Mouse (Mus musculus) kidney, embryonic 16.5 days (tissue): ENCODE measurements around the gene Lgals2. TPM values are rescaled to one million over a fixed set of nuclear protein-coding genes. Genes with fewer than 3 reads are reported as not detected.
A peak's percentile ranks its signal among the peaks of the same experiment; 100 is the strongest.

Source experiments
- ATAC-seq: fragments of 200-750 bp; cut with Nextera tagmentation; 2 replicates; pipeline ENCODE4 v1.8.0; 2017; ENCODE audit warnings: moderate TSS enrichment; ENCODE audit not compliant: low FRiP score, low TSS enrichment
- H3K27ac ChIP-seq: fragments of 300-500 bp; sonication (generic); 2 replicates; pipeline ENCODE4 v1.5.1; 2014; ENCODE audit warnings: low read length
- H3K27me3 ChIP-seq: fragments of 300-500 bp; sonication (generic); 2 replicates; pipeline ENCODE4 v1.6.1; 2014; ENCODE audit warnings: low read length, control low read depth, mixed read lengths; ENCODE audit not compliant: insufficient read depth
- H3K36me3 ChIP-seq: fragments of 300-500 bp; sonication (generic); 2 replicates; pipeline ENCODE4 v1.6.1; 2014; ENCODE audit warnings: low read length, control low read depth, mixed read lengths; ENCODE audit not compliant: insufficient read depth
- H3K4me1 ChIP-seq: fragments of 300-500 bp; sonication (generic); 2 replicates; pipeline ENCODE4 v1.6.1; 2014; ENCODE audit warnings: low read length, control low read depth, mixed read lengths; ENCODE audit not compliant: insufficient read depth
- H3K4me2 ChIP-seq: fragments of 300-500 bp; sonication (generic); replicated peaks from 2 replicates; pipeline ENCODE4 v1.6.1; 2014; ENCODE audit warnings: low read depth, low read length
- H3K4me3 ChIP-seq: fragments of 300-500 bp; sonication (generic); 2 replicates; pipeline ENCODE4 v1.5.1; 2014; ENCODE audit warnings: mild to moderate bottlenecking, low read length
- H3K9ac ChIP-seq: fragments of 300-500 bp; sonication (generic); replicated peaks from 2 replicates; pipeline ENCODE4 v1.6.1; 2014; ENCODE audit warnings: low read length
- H3K9me3 ChIP-seq: fragments of 300-500 bp; sonication (generic); 2 replicates; pipeline ENCODE4 v1.6.1; 2016; ENCODE audit warnings: low read length, control low read depth
- WGBS: fragments of 180-500 bp; shearing (Covaris S2); extraction: QIAGEN DNeasy Blood & Tissue Kit; methylation state at CpG from one replicate; pipeline ENCODE4 v1.1.7; 2014; 5-methylcytosine and 5-hydroxymethylcytosine counted together
- polyA plus RNA-seq: library from polyadenylated mRNA; unstranded; fragments of >200 nt; fragmentation: Nextera tagmentation; extraction: Ambion mirVana; gene quantifications from 2 replicates; pipeline ENCODE4 v1.2.1, GENCODE M21; 2015

Gene Lgals2
- polyA plus RNA-seq, 1 experiment from 2014 or later: 0.77 TPM

DNA sequence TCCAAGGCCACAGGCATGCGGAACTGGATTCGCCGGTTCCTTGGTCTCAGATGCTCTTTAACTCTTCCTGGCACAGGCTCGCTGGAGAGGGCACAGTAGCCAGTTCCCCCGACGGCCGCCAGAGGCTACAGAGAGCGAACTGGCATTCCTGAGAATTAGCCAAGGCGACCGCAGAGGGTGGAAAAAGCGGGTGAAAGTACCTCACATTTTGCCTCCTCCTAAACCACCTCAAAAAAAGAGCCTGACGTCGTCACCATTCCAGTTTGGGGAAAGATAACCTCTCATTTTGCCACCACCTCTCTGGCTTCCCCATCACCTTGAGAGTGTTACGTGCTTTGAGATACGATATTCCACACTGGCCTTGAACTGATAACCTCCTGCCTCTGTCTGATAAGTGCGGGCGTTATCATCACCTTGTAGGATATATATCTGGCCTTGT, 20.9 kb upstream of the Lgals2 start:
- H3K9me3 ChIP-seq: no peaks in the 10 kb centered on the region
- ATAC-seq: peak; percentile 28
- peak overlapping the region; percentile 72 for H3K4me2 ChIP-seq
- WGBS: 4% methylated on average over 17 of the region's 17 CpGs
- peak overlapping the region; percentile 89 for H3K9ac ChIP-seq
- no peaks in the 10 kb centered on the region for H3K27me3 ChIP-seq
- H3K36me3 ChIP-seq: peaks cover 8% of the 10 kb centered on the region
- H3K27ac ChIP-seq: peak overlapping the region; percentile 100
- H3K4me3 ChIP-seq: peak overlapping the region; percentile 77
- peaks cover 37% of the 10 kb centered on the region for H3K4me1 ChIP-seq

DNA sequence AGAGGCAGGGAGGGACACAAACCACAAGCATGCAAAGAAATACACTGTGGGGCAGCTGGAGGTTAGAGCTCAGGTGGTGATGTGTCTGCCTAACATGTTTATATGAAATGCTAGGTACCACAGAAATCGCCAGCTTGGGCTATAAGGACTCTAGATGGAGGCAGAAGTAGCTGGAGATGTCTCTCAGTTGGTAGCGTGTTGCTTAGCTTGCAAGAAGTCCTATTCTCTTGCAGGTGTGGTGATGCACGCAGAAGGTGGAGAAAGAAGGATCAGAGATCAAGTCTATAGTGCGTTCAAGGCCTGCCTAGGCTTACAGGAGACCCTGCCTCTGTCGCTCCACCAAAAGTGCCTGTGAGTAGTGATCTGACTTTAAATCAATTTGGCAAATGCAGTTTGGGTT, 20.2 kb upstream of the Lgals2 start:
- H3K36me3 ChIP-seq: peaks cover under 1% of the 10 kb centered on the region; the same call in 1 of the 2 replicates
- no peaks in the 10 kb centered on the region for H3K27me3 ChIP-seq
- H3K4me2 ChIP-seq: peak overlapping the region; percentile 72
- WGBS: 81% methylated on average over 5 of the region's 5 CpGs
- peak overlapping the region; percentile 100 for H3K27ac ChIP-seq
- H3K9me3 ChIP-seq: no peaks in the 10 kb centered on the region
- H3K4me1 ChIP-seq: peaks cover 35% of the 10 kb centered on the region
- peak overlapping the region; percentile 45 for H3K9ac ChIP-seq
- no peak overlapping the region; the same call in 1 of the 2 replicates for H3K4me3 ChIP-seq
- no peak for ATAC-seq

DNA sequence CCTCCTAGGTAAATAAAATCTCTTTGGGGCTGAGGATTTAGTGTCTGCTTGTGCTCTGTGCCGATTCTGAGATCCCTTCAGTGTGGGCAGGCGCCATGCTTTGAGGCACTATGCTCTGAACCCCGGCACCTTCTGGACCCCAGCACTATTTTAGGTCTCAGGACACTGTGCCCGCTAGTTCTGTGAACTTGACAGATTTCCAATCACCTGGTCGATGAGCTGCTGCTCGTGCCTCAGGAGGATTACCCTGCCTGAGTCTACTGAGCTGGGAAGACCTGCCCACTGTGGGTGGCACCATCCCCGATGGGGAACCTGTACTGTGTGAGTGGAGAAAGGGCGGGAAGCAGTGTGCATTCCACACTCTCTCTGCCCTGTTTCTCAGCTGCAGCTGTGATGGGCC, 19.7 kb upstream of the Lgals2 start:
- H3K4me2 ChIP-seq: no peak overlapping the region
- no peak overlapping the region for H3K4me3 ChIP-seq
- WGBS: 75% methylated on average over 8 of the region's 8 CpGs
- H3K4me1 ChIP-seq: peaks cover 34% of the 10 kb centered on the region
- H3K9me3 ChIP-seq: no peaks in the 10 kb centered on the region
- no peaks in the 10 kb centered on the region; the same call in 1 of the 2 replicates for H3K36me3 ChIP-seq
- peak overlapping the region; percentile 45; the same call in 1 of the 2 replicates for H3K9ac ChIP-seq
- ATAC-seq: no peak
- H3K27me3 ChIP-seq: no peaks in the 10 kb centered on the region
- H3K27ac ChIP-seq: peak overlapping the region; percentile 100

GRCm38 (mm10) chr15:78873803-78874435, 18.6 kb upstream of the Lgals2 start:
- Histone ChIP-seq H3K4me1 (peaks cover 31% of the 10 kb centered on the region), H3K9me3 (no peaks in the 10 kb centered on the region), H3K27me3 (no peaks in the 10 kb centered on the region), H3K4me2 (no peak overlapping the region), H3K36me3 (no peaks in the 10 kb centered on the region), H3K9ac (no peak overlapping the region), H3K27ac (no peak overlapping the region), H3K4me3 (no peak overlapping the region)
- no peak for ATAC-seq
- 58% methylated on average over 13 of the region's 13 CpGs for WGBS

DNA sequence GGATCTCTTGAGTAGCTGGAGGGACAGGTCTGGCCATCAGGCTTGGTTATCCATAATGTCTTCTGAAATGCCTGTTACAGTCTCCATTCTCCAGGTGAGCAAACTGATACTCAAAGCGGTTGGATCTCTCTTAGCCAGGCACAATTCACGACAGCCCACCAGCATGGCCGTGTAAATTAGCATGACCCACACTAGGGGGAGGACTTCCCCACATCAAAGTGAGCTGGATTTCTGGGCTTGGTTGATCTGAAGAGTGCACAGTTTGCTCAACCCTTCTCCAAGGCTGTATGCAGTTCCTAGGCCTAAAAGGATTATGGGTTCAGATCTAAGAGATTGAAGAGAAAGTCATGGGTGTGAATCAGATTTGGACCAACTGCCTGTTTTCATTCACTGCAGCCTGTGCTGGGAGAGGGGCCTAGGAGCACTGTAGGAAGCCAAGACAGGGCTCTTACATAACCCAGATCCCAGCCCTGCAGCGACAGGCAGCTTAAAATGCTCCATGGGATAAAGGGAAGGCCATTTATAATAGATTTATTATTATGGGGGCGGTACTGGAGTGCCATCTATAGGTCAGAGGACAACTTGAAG, 16.8 kb upstream of the Lgals2 start:
- H3K4me1 ChIP-seq: peaks cover 34% of the 10 kb centered on the region
- H3K9ac ChIP-seq: 0 out of 2 replicates have a peak overlapping the region, but pooled peaks have one; percentile 28
- ATAC-seq: no peak
- no peak overlapping the region for H3K4me3 ChIP-seq
- no peaks in the 10 kb centered on the region for H3K27me3 ChIP-seq
- no peak overlapping the region for H3K27ac ChIP-seq
- WGBS: 45% methylated on average over 5 of the region's 5 CpGs
- no peak overlapping the region for H3K4me2 ChIP-seq
- H3K36me3 ChIP-seq: no peaks in the 10 kb centered on the region
- H3K9me3 ChIP-seq: no peaks in the 10 kb centered on the region

DNA sequence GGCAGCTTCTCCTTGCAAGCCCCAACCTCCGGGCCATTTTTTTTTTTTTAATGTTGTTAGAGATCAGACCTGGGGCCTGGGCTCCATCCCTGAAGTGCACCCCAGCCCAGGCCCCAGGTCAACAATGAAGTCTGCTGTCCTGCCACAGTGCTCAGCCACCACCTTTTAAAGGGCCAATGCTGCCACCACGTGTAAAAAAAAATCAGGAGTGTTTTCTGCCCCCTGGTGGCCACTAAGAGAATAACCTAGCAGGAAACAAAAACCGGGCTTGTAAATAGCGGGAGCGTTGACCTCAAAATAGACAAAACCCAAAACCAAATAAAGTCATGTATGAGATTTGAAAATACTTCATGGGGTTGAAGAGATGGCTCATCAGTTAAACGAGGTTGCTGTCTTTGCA, 14.4 kb upstream of the Lgals2 start:
- H3K4me1 ChIP-seq: peaks cover 19% of the 10 kb centered on the region
- no peak overlapping the region for H3K4me2 ChIP-seq
- no peak overlapping the region for H3K4me3 ChIP-seq
- H3K36me3 ChIP-seq: no peaks in the 10 kb centered on the region
- H3K27me3 ChIP-seq: no peaks in the 10 kb centered on the region
- no peaks in the 10 kb centered on the region for H3K9me3 ChIP-seq
- 29% methylated on average over 6 of the region's 6 CpGs for WGBS
- no peak overlapping the region for H3K9ac ChIP-seq
- H3K27ac ChIP-seq: no peak overlapping the region
- no peak for ATAC-seq

DNA sequence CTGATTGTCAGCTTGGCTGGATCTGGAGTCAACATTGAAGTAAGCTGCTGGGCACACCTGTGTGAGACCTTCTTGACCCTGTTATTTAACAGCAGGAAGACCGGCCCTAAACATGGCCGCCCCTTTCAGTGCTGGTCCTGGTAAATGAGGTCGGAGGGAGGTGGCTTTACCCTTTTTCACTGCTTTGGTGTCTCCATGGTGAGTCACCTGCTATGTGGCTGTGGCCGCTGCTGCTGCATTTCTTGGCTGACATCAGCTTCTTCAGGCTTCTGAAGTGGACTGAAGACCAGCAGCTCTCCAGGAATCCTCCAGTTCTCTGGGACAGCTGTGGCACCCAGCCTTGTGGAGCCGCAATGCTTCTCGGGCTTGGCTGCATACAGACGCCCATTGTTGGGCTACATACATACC, 13.5 kb upstream of the Lgals2 start:
- no peak overlapping the region for H3K4me3 ChIP-seq
- H3K9ac ChIP-seq: no peak overlapping the region
- whole genome bisulfite sequencing: 63% methylated on average over 7 of the region's 7 CpGs
- no peaks in the 10 kb centered on the region for H3K36me3 ChIP-seq
- no peak overlapping the region for H3K4me2 ChIP-seq
- H3K4me1 ChIP-seq: peaks cover 22% of the 10 kb centered on the region
- peak overlapping the region; percentile 92 for H3K27ac ChIP-seq
- H3K27me3 ChIP-seq: no peaks in the 10 kb centered on the region
- ATAC-seq: peak; percentile 41; the same call in 1 of the 2 replicates
- H3K9me3 ChIP-seq: no peaks in the 10 kb centered on the region

DNA sequence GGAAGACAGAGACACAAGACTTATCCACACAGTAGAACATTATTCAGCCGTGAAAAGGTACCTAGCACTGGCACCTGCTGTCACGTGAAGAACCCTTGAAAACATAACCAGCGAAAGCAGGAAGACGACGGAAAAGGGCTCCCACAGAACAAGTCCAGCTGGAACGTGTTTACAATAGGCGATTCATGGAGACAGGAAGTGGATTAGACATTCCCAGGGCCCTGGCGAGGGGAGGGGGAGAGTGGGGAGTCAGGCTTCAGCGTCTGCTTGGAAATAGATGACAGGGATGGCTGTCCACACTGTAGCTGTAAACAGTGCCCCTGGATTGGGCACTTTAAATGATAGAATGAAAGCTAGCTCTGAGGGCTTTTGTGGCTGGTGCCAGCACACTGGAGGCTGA, 13.1 kb upstream of the Lgals2 start:
- H3K9ac ChIP-seq: no peak overlapping the region
- no peak overlapping the region for H3K4me2 ChIP-seq
- H3K27me3 ChIP-seq: no peaks in the 10 kb centered on the region
- H3K9me3 ChIP-seq: no peaks in the 10 kb centered on the region
- WGBS: 6% methylated on average over 9 of the region's 9 CpGs
- H3K27ac ChIP-seq: peak overlapping the region; percentile 92
- peak; percentile 75 for ATAC-seq
- H3K4me1 ChIP-seq: peaks cover 26% of the 10 kb centered on the region
- H3K4me3 ChIP-seq: no peak overlapping the region
- H3K36me3 ChIP-seq: no peaks in the 10 kb centered on the region

- no peak overlapping the region for H3K4me3 ChIP-seq
- 0 out of 2 replicates have a peak overlapping the region, but pooled peaks have one; percentile 2 for H3K4me2 ChIP-seq
Measured at GRCm38 (mm10) chr15:78863852-78864253, 8.5 kb upstream of the Lgals2 start.

GRCm38 (mm10) chr15:78863154-78863553, 7.8 kb upstream of the Lgals2 start:
- Histone ChIP-seq H3K4me2 (no peak overlapping the region), H3K9ac (no peak overlapping the region), H3K27me3 (no peaks in the 10 kb centered on the region), H3K36me3 (no peaks in the 10 kb centered on the region), H3K27ac (peak overlapping the region; percentile 13; the same call in 1 of the 2 replicates), H3K9me3 (no peaks in the 10 kb centered on the region), H3K4me3 (no peak overlapping the region), H3K4me1 (peaks cover 19% of the 10 kb centered on the region)
- 66% methylated on average over 2 of the region's 2 CpGs for WGBS
- ATAC-seq: no peak

More at GRCm38 (mm10) chr15:78863852-78864253, 8.5 kb upstream of the Lgals2 start:
- peak; percentile 43; the same call in 1 of the 2 replicates for ATAC-seq
- peak overlapping the region; percentile 13; the same call in 1 of the 2 replicates for H3K27ac ChIP-seq
- H3K9ac ChIP-seq: 0 out of 2 replicates have a peak overlapping the region, but pooled peaks have one; percentile 8
- WGBS: 32% methylated on average over 13 of the region's 13 CpGs
- H3K27me3 ChIP-seq: no peaks in the 10 kb centered on the region
- H3K4me1 ChIP-seq: peaks cover 26% of the 10 kb centered on the region
- H3K36me3 ChIP-seq: no peaks in the 10 kb centered on the region
- no peaks in the 10 kb centered on the region for H3K9me3 ChIP-seq
